Mouse (Mus musculus): Measurements from ENCODE around the gene Sln. TPM values are rescaled to one million over a fixed set of nuclear protein-coding genes. Genes with fewer than 3 reads are reported as not detected.

The Sln gene
- total RNA-seq, 2 experiments from 2014 or later = not detected

- ATAC-seq (replicated peaks; ENCODE audit: poor library complexity) = no peak
Measured at GRCm38 (mm10) chr9:53903215-53903842, 53.4 kb downstream of the Sln start.

Other genes with a start within 250 kb of the Sln start
- gene Acat1, start 239.8 kb upstream of the Sln start, total RNA-seq (2015) = 83.7 and 109 TPM in 2 replicates
- 64.5 and 64.7 TPM in 2 replicates for gene Acat1, start 239.8 kb upstream of the Sln start, total RNA-seq (2017)
- gene Cul5, start 180.2 kb upstream of the Sln start, total RNA-seq (2015) = 26.4 and 28.2 TPM in 2 replicates
- gene Cul5, start 180.2 kb upstream of the Sln start, total RNA-seq (2017) = 48.9 and 55.3 TPM in 2 replicates
- gene Rab39, start 143.9 kb upstream of the Sln start, total RNA-seq (2015) = 0.64 TPM in 1 of 2 replicates, not detected in the other
- gene Rab39, start 143.9 kb upstream of the Sln start, total RNA-seq (2017) = 0.17 and 0.21 TPM in 2 replicates
- 0.71 and 2.3 TPM in 2 replicates for gene Slc35f2, start 78.6 kb upstream of the Sln start, total RNA-seq (2015)
- 1.5 and 2.5 TPM in 2 replicates for gene Slc35f2, start 78.6 kb upstream of the Sln start, total RNA-seq (2017)
- not detected in 2 replicates for gene Elmod1, start 125.1 kb downstream of the Sln start, total RNA-seq (2015)
- gene Elmod1, start 125.1 kb downstream of the Sln start, total RNA-seq (2017) = not detected in 2 replicates
- not detected in 2 replicates for gene Tnfaip8l3, start 218.2 kb downstream of the Sln start, total RNA-seq (2015)
- 0.07 TPM in 1 of 2 replicates, not detected in the other for gene Tnfaip8l3, start 218.2 kb downstream of the Sln start, total RNA-seq (2017)